Mouse (Mus musculus) G1E (cell line): ENCODE measurements at regions not wholly inside any gene's neighbourhood (a gene's known extent, or its start where the extent isn't known, plus 50 kb on each side); places are given as distances from the start of the nearest gene placed in this dataset.

Source experiments
- ATAC-seq: 2 replicates; pipeline ENCODE4 v1.8.0; 2016; ENCODE audit warnings: mild to moderate bottlenecking; ENCODE audit not compliant: insufficient number of reproducible peaks, poor library complexity, low FRiP score, severe bottlenecking; ENCODE audit errors: extremely low read depth
- DNase-seq: peaks from one replicate; pipeline ENCODE4 v3.0.0; 2012; ENCODE audit warnings: low spot score
- H3K27me3 ChIP-seq: 2 replicates; pipeline ENCODE4 v1.6.1; 2012; ENCODE audit warnings: mild to moderate bottlenecking, low read length, inconsistent platforms; ENCODE audit not compliant: insufficient read depth
- H3K36me3 ChIP-seq: replicated peaks from 2 replicates; pipeline ENCODE3; 2012; ENCODE audit warnings: mild to moderate bottlenecking, inconsistent platforms
- H3K4me1 ChIP-seq: 2 replicates; pipeline ENCODE4 v1.6.1; 2012; ENCODE audit warnings: low read depth, low read length, inconsistent platforms, mixed read lengths; ENCODE audit not compliant: insufficient read depth
- H3K4me3 ChIP-seq: 2 replicates; pipeline ENCODE4 v1.5.1; 2012; ENCODE audit warnings: low read depth, mild to moderate bottlenecking, inconsistent platforms, low read length, moderate library complexity, mixed read lengths
- H3K9me3 ChIP-seq: replicated peaks from 2 replicates; pipeline ENCODE4 v1.6.1; 2012; ENCODE audit warnings: inconsistent platforms
- CTCF ChIP-seq: IDR thresholded peaks from 2 replicates; pipeline ENCODE4 v1.5.1; 2012; ENCODE audit warnings: low read depth, low read length, inconsistent platforms, mixed read lengths
- GATA1 ChIP-seq: IDR thresholded peaks from 2 replicates; pipeline ENCODE4 v1.6.1; 2012; ENCODE audit warnings: borderline replicate concordance, low read length, inconsistent platforms, mixed read lengths
- GATA2 ChIP-seq: IDR thresholded peaks from 2 replicates; pipeline ENCODE4 v1.6.1; 2012; ENCODE audit warnings: low read depth, low read length, inconsistent platforms, borderline replicate concordance
- POLR2AphosphoS5 ChIP-seq: IDR thresholded peaks from 2 replicates; pipeline ENCODE4 v1.6.1; 2012; ENCODE audit warnings: low read depth, low read length, inconsistent platforms; ENCODE audit not compliant: insufficient replicate concordance
- TAL1 ChIP-seq: conservative IDR thresholded peaks from 2 replicates; pipeline ENCODE4 v1.6.1; 2012; ENCODE audit warnings: low read depth, low read length, inconsistent platforms, mixed read lengths

DNA sequence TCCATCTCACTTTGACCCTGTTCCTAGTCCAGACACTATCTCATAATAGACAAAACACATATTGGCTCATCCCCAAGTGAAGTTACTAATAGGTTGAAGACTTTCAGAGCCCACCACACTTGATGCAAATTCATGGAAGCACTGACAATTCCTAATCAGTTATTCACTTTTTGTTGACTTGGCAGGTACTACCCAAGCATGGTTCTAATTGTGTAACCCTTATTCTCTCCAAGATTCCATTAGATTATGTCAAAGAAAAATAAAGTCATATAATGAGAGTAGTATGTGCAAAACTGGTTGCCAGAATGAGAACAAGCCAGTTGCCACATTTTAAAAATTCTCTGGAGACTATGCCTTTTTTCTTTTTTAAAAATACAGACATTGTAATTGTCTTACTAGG lies 426.7 kb upstream of the Pik3r1 start:
- Histone ChIP-seq H3K4me1 (no peaks in the 10 kb centered on the region), H3K9me3 (no peaks in the 10 kb centered on the region), H3K4me3 (no peak overlapping the region), H3K27me3 (no peaks in the 10 kb centered on the region), H3K36me3 (no peaks in the 10 kb centered on the region)
- ATAC-seq (no peak), DNase-seq (no peak)
- TF ChIP-seq GATA2 (no peak), TAL1 (no peak), CTCF (no peak), GATA1 (no peak), POLR2AphosphoS5 (no peak)

DNA sequence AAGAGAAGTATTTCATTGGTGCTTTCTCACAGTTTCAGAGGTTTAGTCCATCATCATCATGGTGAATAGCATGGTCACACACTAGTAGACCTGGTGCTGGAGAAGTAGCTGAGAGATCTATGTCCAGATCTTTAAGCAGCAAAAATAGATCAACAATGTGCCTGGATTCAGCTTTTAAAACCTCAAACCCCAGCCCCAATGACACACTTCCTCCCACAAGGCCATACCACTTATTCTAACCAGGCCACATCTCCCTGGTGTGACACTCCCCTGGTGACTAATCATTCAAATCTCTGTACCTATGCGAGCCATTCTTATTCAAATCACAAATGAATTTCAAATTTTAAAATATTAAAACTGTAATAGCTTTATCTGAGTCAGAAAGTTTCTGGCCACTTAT lies 434.3 kb upstream of the Pik3r1 start:
- TF ChIP-seq CTCF = no peak
- no peak for TF ChIP-seq POLR2AphosphoS5
- TF ChIP-seq GATA1 = no peak
- no peak for TF ChIP-seq GATA2
- TF ChIP-seq TAL1 = no peak
- no peak for DNase-seq
- Histone ChIP-seq H3K9me3 (no peaks in the 10 kb centered on the region), H3K36me3 (no peaks in the 10 kb centered on the region), H3K27me3 (no peaks in the 10 kb centered on the region), H3K4me1 (no peaks in the 10 kb centered on the region), H3K4me3 (no peak overlapping the region)
- ATAC-seq = no peak

DNA sequence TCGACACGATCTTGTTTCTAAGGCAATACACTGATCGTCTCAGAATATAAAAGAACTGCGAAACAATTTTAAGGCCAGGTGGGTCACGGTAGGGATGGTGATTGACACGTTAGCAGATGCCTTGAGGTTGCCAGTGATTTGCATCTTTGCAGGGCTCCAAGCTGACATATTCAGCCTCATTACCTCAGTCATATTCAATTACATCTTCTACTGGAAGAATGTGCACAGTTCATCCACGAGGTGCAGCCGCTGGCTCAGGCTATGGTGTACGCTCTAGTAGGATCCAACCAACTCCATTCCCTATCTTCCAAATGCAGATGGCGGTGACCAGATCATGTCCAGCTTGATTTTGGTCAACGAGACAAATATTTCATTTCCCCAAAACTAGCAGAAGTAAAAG lies 450.5 kb upstream of the Pik3r1 start:
- no peak for DNase-seq
- no peak for ATAC-seq
- H3K36me3 ChIP-seq = no peaks in the 10 kb centered on the region
- H3K27me3 ChIP-seq = no peaks in the 10 kb centered on the region
- no peaks in the 10 kb centered on the region for H3K9me3 ChIP-seq
- TF ChIP-seq GATA2 (no peak), CTCF (no peak), GATA1 (no peak), POLR2AphosphoS5 (no peak), TAL1 (no peak)
- H3K4me3 ChIP-seq = no peak overlapping the region
- H3K4me1 ChIP-seq = no peaks in the 10 kb centered on the region

DNA sequence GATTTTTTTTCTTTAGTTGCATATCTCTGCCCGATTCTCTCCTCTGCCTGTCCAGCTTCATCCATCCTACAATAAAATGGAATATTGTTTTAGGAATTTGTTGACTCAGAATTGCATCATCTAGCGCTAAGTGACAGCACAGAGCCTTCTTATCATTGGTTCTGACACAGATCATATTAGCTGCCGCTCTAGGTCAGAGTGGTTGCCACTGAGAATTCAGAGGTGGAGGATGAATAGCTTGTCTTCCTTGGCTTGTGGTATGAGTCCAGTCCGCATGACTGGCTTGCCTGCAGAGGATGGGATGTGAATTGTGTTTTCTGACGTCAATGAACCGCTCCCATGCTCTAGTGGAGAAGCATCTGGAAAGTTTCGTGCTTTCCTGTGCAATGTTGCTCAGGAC lies 462.3 kb upstream of the Cd180 start:
- Histone ChIP-seq H3K4me3 (no peak overlapping the region), H3K27me3 (0 out of 2 replicates have a peak, but pooled peaks cover 2% of the 10 kb centered on the region), H3K36me3 (no peaks in the 10 kb centered on the region), H3K4me1 (no peaks in the 10 kb centered on the region), H3K9me3 (no peaks in the 10 kb centered on the region)
- DNase-seq (no peak), ATAC-seq (no peak)
- TF ChIP-seq TAL1 (no peak), POLR2AphosphoS5 (no peak), CTCF (no peak), GATA2 (no peak), GATA1 (no peak)

DNA sequence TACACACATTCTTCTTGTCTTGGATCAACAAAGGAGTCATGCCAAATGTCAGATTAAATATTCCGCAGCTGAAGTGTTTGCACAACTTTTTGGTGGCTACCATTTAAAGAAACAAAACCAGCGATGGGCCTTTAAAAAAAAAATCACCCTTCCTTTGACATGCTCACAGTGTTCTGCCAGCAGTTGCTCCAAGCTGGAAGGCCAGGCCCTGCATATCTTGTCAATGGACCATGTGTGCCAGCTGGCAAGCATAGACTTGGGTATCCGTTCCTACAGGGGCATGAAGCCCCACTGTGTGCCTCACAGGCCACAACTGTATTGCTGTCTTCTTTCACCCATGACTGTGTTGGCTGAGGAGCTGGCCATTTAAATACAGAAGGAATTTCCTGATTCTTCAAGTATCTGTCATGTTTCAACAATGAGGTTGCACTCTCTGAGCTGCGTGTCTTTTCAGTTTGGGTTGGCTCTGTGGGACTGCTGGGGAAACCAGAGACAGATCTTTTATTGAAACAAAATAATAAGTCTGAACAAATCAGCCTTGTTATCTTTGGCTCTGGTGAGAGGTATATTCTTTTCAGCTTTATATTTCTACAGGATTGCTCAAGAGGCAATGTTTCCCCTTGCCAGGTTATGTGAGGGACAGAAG lies 460.9 kb upstream of the Cd180 start:
- Histone ChIP-seq H3K9me3 (no peaks in the 10 kb centered on the region), H3K4me3 (no peak overlapping the region), H3K27me3 (0 out of 2 replicates have a peak, but pooled peaks cover 2% of the 10 kb centered on the region), H3K4me1 (no peaks in the 10 kb centered on the region), H3K36me3 (no peaks in the 10 kb centered on the region)
- no peak for DNase-seq
- TF ChIP-seq CTCF (no peak), GATA2 (no peak), TAL1 (no peak), GATA1 (no peak)
- no peak for ATAC-seq

DNA sequence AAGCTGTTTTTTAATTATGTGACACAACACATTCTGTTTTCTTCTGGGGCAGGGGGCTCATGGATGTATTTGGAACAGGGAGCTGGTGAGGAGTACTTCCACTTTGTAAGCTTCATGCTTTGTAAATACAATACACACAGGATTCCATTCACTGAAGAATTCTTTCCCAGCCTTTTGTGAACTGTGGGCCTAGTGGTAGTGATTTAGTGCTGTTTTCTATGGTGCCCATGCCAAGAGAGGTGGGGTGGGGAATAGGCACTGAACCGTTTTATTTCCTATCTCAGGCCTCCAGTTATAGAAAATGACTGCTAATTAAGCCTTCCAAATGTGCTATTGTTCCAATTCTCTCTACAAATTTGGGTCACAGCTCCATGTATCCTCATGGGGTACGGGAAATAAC lies 442.5 kb upstream of the Cd180 start:
- TF ChIP-seq CTCF (no peak), GATA1 (no peak), TAL1 (no peak), GATA2 (no peak), POLR2AphosphoS5 (no peak)
- Histone ChIP-seq H3K9me3 (no peaks in the 10 kb centered on the region), H3K36me3 (no peaks in the 10 kb centered on the region), H3K4me3 (no peak overlapping the region), H3K27me3 (peaks cover 5% of the 10 kb centered on the region; the same call in 1 of the 2 replicates), H3K4me1 (no peaks in the 10 kb centered on the region)
- ATAC-seq = no peak
- DNase-seq = no peak

DNA sequence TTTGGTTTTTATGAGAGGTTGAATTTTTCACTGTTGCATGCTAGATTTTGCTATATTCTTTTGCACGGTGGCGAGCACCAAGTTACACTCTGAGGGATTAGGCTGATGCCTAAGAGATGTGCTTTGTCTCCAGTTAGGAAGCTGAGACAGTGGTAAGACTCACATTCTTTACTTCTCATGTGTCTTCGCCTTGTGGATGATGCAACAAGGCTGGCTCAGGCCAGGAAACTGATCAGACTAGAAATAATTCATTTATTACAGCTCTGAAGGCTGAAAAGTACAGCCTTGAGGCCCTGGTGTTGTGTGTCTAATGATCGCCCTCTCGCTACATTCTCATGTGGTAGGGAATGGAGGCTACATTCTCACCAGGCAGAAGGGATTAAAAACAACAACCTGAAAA lies 441.6 kb upstream of the Cd180 start:
- H3K4me3 ChIP-seq = no peak overlapping the region
- no peaks in the 10 kb centered on the region for H3K9me3 ChIP-seq
- no peak for DNase-seq
- no peaks in the 10 kb centered on the region for H3K4me1 ChIP-seq
- TF ChIP-seq GATA1 (no peak), POLR2AphosphoS5 (no peak), GATA2 (no peak), CTCF (no peak), TAL1 (no peak)
- no peak for ATAC-seq
- peaks cover 5% of the 10 kb centered on the region; the same call in 1 of the 2 replicates for H3K27me3 ChIP-seq
- H3K36me3 ChIP-seq = no peaks in the 10 kb centered on the region
